Mouse (Mus musculus): ENCODE measurements at regions not wholly inside any gene's neighbourhood (a gene's known extent, or its start where the extent isn't known, plus 50 kb on each side); places are given as distances from the start of the nearest gene placed in this dataset.

GRCm38 (mm10) chr8:26748161-26748971 lies 228.8 kb upstream of the Zfp703 start:
- TF ChIP-seq CTCF (IDR thresholded peaks at IDR 0.05; ENCODE audit: low read depth, low read length) (no peak), POLR2A (IDR thresholded peaks at IDR 0.05; ENCODE audit: borderline replicate concordance, low read depth, low read length) (no peak)
